Mouse (Mus musculus) gastrocnemius, postnatal 10 days (tissue): ENCODE data around the gene Dnajb4. TPM values are rescaled to one million over a fixed set of nuclear protein-coding genes. Genes with fewer than 3 reads are reported as not detected.

Experiments used
- DNase-seq: peaks from one replicate; pipeline ENCODE4 v3.0.0; 2021; ENCODE audit warnings: mixed read lengths
- total RNA-seq, 2 experiments: library from RNA; stranded (reverse); gene quantifications; 2 replicates each; pipeline ENCODE4 v1.2.3; 2021

Gene Dnajb4
- total RNA-seq, 2 experiments from 2014 or later, result 52.7 to 58.7 TPM

GRCm38 (mm10) chr3:152171862-152172261 is 38.2 kb downstream of the Dnajb4 start:
- DNase-seq, result no peak

GRCm38 (mm10) chr3:152171236-152171635 is 38.9 kb downstream of the Dnajb4 start:
- no peak for DNase-seq

GRCm38 (mm10) chr3:152170407-152170806 is 39.7 kb downstream of the Dnajb4 start:
- no peak for DNase-seq

GRCm38 (mm10) chr3:152168007-152168406 is 42.1 kb downstream of the Dnajb4 start:
- no peak for DNase-seq

- DNase-seq, result no peak
Observed at GRCm38 (mm10) chr3:152166699-152167451, 43.2 kb downstream of the Dnajb4 start.

- DNase-seq, result no peak
Observed at GRCm38 (mm10) chr3:152166099-152166423, 44.0 kb downstream of the Dnajb4 start, which contains the start of gene Gipc2. TSS of gene Gipc2 (minus strand) at chr3:152166230.

GRCm38 (mm10) chr3:152165351-152166098 is 44.6 kb downstream of the Dnajb4 start:
- peak; percentile 20 for DNase-seq

GRCm38 (mm10) chr3:152165014-152165350 is 45.1 kb downstream of the Dnajb4 start:
- DNase-seq, result no peak

- no peak for DNase-seq
Observed at GRCm38 (mm10) chr3:152163320-152163719, 46.8 kb downstream of the Dnajb4 start.

- no peak for DNase-seq
Observed at GRCm38 (mm10) chr3:152160607-152161006, 49.5 kb downstream of the Dnajb4 start.

GRCm38 (mm10) chr3:152159321-152159720 is 50.8 kb downstream of the Dnajb4 start:
- DNase-seq, result no peak

GRCm38 (mm10) chr3:152158344-152159291 is 51.5 kb downstream of the Dnajb4 start:
- DNase-seq, result no peak

GRCm38 (mm10) chr3:152156816-152157496 is 53.1 kb downstream of the Dnajb4 start:
- no peak for DNase-seq

- no peak for DNase-seq
Observed at GRCm38 (mm10) chr3:152155296-152155948, 54.7 kb downstream of the Dnajb4 start.

GRCm38 (mm10) chr3:152154095-152154494 is 56.0 kb downstream of the Dnajb4 start:
- no peak for DNase-seq

- no peak for DNase-seq
Observed at GRCm38 (mm10) chr3:152153152-152153551, 57.0 kb downstream of the Dnajb4 start.

- no peak for DNase-seq
Observed at GRCm38 (mm10) chr3:152152483-152152804, 57.7 kb downstream of the Dnajb4 start.

- no peak for DNase-seq
Observed at GRCm38 (mm10) chr3:152151725-152152482, 58.2 kb downstream of the Dnajb4 start.

- DNase-seq, result no peak
Observed at GRCm38 (mm10) chr3:152149863-152150262, 60.2 kb downstream of the Dnajb4 start.

- DNase-seq, result no peak
Observed at GRCm38 (mm10) chr3:152149449-152149848, 60.7 kb downstream of the Dnajb4 start.
